Mouse (Mus musculus): ENCODE results near the gene Bloc1s3.

DNA sequence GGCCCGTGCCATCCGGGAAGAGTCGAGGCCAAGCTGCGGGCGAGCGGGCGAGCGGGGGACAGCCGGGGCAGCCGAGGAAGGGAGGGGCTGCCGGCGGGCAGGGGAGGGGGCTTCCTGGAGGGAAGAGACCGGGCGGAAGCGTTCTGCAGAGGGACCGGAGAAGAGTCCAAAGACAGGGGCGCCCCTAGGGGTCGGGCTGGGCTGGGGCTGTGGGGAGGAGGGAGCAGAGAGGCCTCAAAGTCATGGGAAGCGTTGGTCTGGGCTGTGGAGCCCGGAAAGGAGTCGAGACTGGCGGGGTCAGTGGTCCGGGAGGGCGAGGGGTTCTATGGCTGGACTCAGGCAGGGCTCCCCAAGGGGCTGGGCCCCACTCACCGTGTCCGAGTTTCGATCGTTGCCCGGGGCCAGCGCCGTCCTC is 50.1 kb downstream of the Bloc1s3 start:
- TF ChIP-seq CTCF (IDR thresholded peaks at IDR 0.05) (peak; percentile 61), EP300 (IDR thresholded peaks at IDR 0.05) (no peak)
